Mouse (Mus musculus) embryonic facial prominence, embryonic 10.5 days (tissue): ENCODE measurements around the gene Pde3b. TPM values are rescaled to one million over a fixed set of nuclear protein-coding genes. Genes with fewer than 3 reads are reported as not detected.

Experiments
- DNase-seq: peaks from one replicate; pipeline ENCODE4 v3.0.0-alpha.2; 2017; ENCODE audit warnings: low spot score
- H3K27ac ChIP-seq: fragments of 300-500 bp; sonication (generic); replicated peaks from 2 replicates; pipeline ENCODE4 v1.5.1; 2016; ENCODE audit warnings: mild to moderate bottlenecking
- H3K27me3 ChIP-seq: fragments of 300-500 bp; sonication (generic); replicated peaks from 2 replicates; pipeline ENCODE4 v1.6.1; 2016; ENCODE audit warnings: low read depth, mild to moderate bottlenecking; ENCODE audit not compliant: poor library complexity, severe bottlenecking
- H3K36me3 ChIP-seq: fragments of 300-500 bp; sonication (generic); replicated peaks from 2 replicates; pipeline ENCODE4 v1.6.1; 2016; ENCODE audit warnings: mild to moderate bottlenecking, moderate library complexity
- H3K4me1 ChIP-seq: fragments of 300-500 bp; sonication (generic); 2 replicates; pipeline ENCODE4 v1.6.1; 2016
- H3K4me3 ChIP-seq: fragments of 300-500 bp; sonication (generic); 2 replicates; pipeline ENCODE4 v1.5.1; 2016; ENCODE audit warnings: mild to moderate bottlenecking, moderate library complexity
- H3K9me3 ChIP-seq: fragments of 300-500 bp; sonication (generic); 2 replicates; pipeline ENCODE4 v1.6.1; 2016; ENCODE audit warnings: mild to moderate bottlenecking
- WGBS: fragments of 180-500 bp; shearing (Covaris S2); methylation state at CpG from one replicate; pipeline ENCODE4 v1.1.7; 2016; 5-methylcytosine and 5-hydroxymethylcytosine counted together
- polyA plus RNA-seq: library from polyadenylated mRNA; unstranded; fragments of >200 nt; fragmentation: Nextera tagmentation; extraction: Ambion mirVana; gene quantifications from 2 replicates; pipeline ENCODE4 v1.2.1, GENCODE M21; 2016

Gene Pde3b
- polyA plus RNA-seq, 1 experiment from 2014 or later, result 8.1 TPM

DNA sequence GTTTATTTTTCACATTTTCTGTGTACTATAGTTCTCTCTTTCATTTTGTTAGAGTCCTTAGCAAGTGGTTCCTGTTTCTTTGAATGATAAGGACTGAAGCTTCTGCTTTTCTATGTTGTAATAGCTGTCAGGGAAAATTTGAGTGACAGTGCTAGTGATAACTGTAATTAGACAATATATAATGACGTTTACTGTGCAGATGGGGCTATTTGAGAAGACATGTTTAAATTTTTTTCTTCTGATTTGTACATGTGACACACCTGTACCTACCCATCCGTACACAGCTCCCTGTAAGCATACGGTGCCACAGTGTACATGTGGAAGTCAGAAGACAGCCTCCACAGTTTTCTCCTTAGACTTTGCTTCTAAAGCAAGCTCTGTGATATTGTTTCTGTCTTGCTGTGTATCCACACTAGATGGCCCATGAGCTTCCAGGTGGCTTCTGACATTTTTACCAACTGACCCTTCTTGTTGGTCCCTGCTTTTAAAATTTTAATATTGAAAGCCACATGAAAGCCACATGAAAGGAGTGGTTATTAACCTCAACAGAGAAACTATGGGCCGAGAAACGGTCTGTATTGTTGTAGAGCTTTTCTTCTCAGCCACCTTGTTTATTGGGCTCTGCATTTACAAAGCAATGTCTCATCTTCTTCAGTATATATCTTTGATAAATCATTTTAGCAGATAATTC, 38.4 kb downstream of the Pde3b start:
- WGBS, result 89% methylated on average over 5 of the region's 5 CpGs
- DNase-seq, result no peak
- no peak overlapping the region for H3K4me3 ChIP-seq
- H3K27ac ChIP-seq, result no peak overlapping the region
- H3K27me3 ChIP-seq, result no peaks in the 10 kb centered on the region
- no peaks in the 10 kb centered on the region for H3K9me3 ChIP-seq
- no peaks in the 10 kb centered on the region for H3K4me1 ChIP-seq
- H3K36me3 ChIP-seq, result peaks cover 4% of the 10 kb centered on the region; the same call in 1 of the 2 replicates

DNA sequence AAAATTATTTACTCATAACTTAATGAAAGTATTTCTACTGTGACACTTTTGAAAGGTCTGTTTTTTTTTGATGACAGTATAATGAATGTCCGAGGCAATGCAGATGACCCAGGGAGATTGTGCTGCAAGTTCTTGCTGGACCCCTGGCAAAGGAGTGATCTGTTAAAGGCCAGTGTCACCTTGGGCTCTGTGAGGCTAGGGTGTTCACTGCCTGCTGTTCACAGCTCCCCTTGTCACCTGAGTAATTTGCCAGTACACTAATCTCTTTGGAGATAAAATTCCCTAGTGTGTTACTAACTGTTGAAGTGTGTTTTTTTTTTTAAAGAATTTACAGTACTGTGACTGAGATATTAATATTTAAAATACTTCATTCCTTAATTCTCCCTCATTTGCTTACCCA, 39.8 kb downstream of the Pde3b start:
- Histone ChIP-seq H3K4me3 (no peak overlapping the region), H3K27me3 (no peaks in the 10 kb centered on the region), H3K9me3 (no peaks in the 10 kb centered on the region), H3K36me3 (peaks cover 4% of the 10 kb centered on the region; the same call in 1 of the 2 replicates), H3K27ac (no peak overlapping the region), H3K4me1 (no peaks in the 10 kb centered on the region)
- 84% methylated on average over 1 of the region's 1 CpGs for WGBS
- DNase-seq, result no peak

GRCm38 (mm10) chr7:114456904-114457303, 41.8 kb downstream of the Pde3b start:
- H3K4me1 ChIP-seq, result no peaks in the 10 kb centered on the region
- H3K4me3 ChIP-seq, result no peak overlapping the region
- H3K36me3 ChIP-seq, result peaks cover 4% of the 10 kb centered on the region; the same call in 1 of the 2 replicates
- WGBS, result 87% methylated on average over 4 of the region's 4 CpGs
- no peaks in the 10 kb centered on the region for H3K27me3 ChIP-seq
- H3K9me3 ChIP-seq, result no peaks in the 10 kb centered on the region
- no peak for DNase-seq
- no peak overlapping the region for H3K27ac ChIP-seq

- no peak overlapping the region for H3K27ac ChIP-seq
- H3K4me3 ChIP-seq, result no peak overlapping the region
- WGBS, result 49% methylated on average over 1 of the region's 1 CpGs
- peaks cover 4% of the 10 kb centered on the region; the same call in 1 of the 2 replicates for H3K36me3 ChIP-seq
- H3K4me1 ChIP-seq, result no peaks in the 10 kb centered on the region
- no peaks in the 10 kb centered on the region for H3K9me3 ChIP-seq
- DNase-seq, result no peak
- H3K27me3 ChIP-seq, result no peaks in the 10 kb centered on the region
Observed at GRCm38 (mm10) chr7:114459909-114460308, 44.8 kb downstream of the Pde3b start.

DNA sequence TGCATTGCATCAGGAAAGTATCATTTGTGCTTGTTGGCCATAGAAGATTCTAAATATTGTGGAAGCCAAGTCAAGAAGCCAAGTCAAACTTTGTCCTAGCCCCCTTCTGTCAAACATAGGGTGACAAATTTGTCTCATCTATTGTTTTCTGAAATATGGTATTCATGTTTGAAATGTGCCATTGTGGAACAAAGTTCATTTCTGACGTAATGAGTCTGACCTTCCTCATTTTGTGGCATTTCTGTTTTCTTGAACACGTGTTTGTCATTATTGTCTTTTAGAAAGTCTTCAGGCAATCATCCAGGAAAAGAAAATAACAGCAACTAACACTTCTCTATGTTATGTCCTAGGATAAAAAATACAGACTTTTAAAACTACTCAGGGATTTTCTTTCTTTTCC, 46.6 kb downstream of the Pde3b start:
- Histone ChIP-seq H3K4me3 (no peak overlapping the region), H3K27ac (no peak overlapping the region), H3K27me3 (no peaks in the 10 kb centered on the region), H3K9me3 (no peaks in the 10 kb centered on the region), H3K36me3 (peaks cover 4% of the 10 kb centered on the region; the same call in 1 of the 2 replicates), H3K4me1 (no peaks in the 10 kb centered on the region)
- 51% methylated on average over 2 of the region's 2 CpGs for WGBS
- DNase-seq, result no peak

DNA sequence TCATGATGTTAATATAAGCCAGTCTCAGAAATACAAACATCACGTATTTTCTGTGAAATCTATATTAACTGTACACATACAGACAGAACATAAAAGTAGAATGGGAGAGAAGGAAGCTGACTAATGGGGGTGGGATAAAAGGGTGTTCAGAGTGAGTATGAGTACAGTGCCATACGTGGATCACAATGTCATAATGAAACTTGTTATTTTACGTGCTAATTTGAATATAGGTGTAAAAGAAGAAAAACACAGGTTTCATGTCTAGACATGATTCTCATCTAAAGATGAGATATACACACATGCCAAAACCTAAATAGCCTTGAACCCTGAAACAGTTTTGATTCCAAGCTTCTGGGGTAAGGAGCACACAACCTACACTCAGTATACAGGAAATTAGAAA, 51.3 kb downstream of the Pde3b start:
- H3K27me3 ChIP-seq, result no peaks in the 10 kb centered on the region
- H3K27ac ChIP-seq, result no peak overlapping the region
- no peak for DNase-seq
- H3K4me1 ChIP-seq, result no peaks in the 10 kb centered on the region
- no peak overlapping the region for H3K4me3 ChIP-seq
- H3K9me3 ChIP-seq, result no peaks in the 10 kb centered on the region
- no peaks in the 10 kb centered on the region for H3K36me3 ChIP-seq
- WGBS, result 91% methylated on average over 3 of the region's 3 CpGs

- DNase-seq, result no peak
- WGBS, result 80% methylated on average over 2 of the region's 2 CpGs
- no peaks in the 10 kb centered on the region for H3K9me3 ChIP-seq
Observed at GRCm38 (mm10) chr7:114472471-114472870, 57.4 kb downstream of the Pde3b start.

DNA sequence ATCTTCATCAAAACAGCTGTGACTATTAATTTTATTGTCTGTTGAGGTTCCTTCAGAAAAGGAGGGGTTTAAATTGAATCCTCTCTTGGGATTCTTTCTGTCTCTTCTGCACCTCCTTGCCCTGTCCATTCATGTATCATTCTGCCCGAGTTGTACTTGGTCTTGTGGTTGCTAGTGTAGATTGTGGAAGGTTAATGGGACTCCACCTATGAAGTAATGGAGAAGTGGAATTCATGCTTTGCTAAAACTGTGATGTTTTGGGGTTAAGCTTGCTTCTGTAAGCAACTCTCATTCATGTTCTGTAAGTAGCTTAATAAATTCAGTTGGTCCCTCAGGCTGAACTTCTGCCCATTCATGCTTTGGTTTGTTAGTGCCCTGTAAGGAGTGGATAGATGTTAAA, 59.8 kb downstream of the Pde3b start:
- H3K36me3 ChIP-seq, result no peaks in the 10 kb centered on the region
- WGBS, result 86% methylated on average over 1 of the region's 1 CpGs
- H3K27me3 ChIP-seq, result no peaks in the 10 kb centered on the region
- H3K9me3 ChIP-seq, result no peaks in the 10 kb centered on the region
- no peak overlapping the region for H3K4me3 ChIP-seq
- DNase-seq, result no peak
- H3K27ac ChIP-seq, result no peak overlapping the region
- no peaks in the 10 kb centered on the region for H3K4me1 ChIP-seq

More at GRCm38 (mm10) chr7:114472471-114472870, 57.4 kb downstream of the Pde3b start:
- Histone ChIP-seq H3K36me3 (no peaks in the 10 kb centered on the region), H3K27ac (no peak overlapping the region), H3K4me3 (no peak overlapping the region), H3K27me3 (no peaks in the 10 kb centered on the region), H3K4me1 (no peaks in the 10 kb centered on the region)

DNA sequence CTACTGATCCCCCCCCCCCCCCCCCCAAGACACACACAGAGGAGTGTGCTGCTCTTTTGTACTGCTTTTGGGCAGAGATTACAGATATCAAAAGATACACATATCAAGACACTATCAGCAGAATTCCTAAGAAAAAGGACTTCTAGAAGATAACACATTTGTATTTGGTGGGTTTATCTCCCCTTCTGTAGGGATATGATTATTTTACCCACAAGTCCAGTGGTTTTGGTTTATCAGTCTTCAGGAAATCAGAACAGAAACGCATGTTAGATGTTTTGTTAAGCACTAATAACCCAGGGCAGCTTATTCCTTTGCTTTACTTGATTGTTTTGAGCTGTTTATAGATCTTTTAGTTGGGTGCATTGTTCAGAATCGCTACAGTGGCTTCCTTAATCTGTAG, 62.8 kb downstream of the Pde3b start:
- no peaks in the 10 kb centered on the region for H3K4me1 ChIP-seq
- H3K27ac ChIP-seq, result no peak overlapping the region
- H3K9me3 ChIP-seq, result no peaks in the 10 kb centered on the region
- DNase-seq, result no peak
- no peaks in the 10 kb centered on the region for H3K36me3 ChIP-seq
- H3K27me3 ChIP-seq, result no peaks in the 10 kb centered on the region
- 87% methylated on average over 2 of the region's 2 CpGs for WGBS
- H3K4me3 ChIP-seq, result no peak overlapping the region

DNA sequence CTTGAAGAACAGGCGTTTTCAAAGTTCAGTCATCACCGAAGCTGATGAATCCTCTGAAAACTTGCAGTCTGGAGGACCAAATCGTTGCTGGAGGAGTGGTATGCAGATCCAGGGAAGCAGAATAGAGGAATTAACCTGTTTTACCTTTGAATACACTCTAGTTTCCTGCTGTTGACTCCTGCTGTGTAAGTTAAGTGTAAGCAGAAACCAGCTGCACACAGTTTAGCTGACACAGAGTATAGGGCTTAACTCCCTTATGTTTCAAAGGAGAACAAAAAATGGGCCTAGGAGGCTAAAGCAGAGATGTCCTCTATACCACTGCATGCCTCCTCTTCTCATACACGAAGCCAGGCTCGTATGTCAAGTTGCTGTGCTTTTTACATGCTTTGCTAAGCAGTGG, 63.8 kb downstream of the Pde3b start:
- no peak overlapping the region for H3K4me3 ChIP-seq
- H3K36me3 ChIP-seq, result no peaks in the 10 kb centered on the region
- no peaks in the 10 kb centered on the region for H3K27me3 ChIP-seq
- WGBS, result 36% methylated on average over 5 of the region's 5 CpGs
- H3K27ac ChIP-seq, result no peak overlapping the region
- H3K4me1 ChIP-seq, result no peaks in the 10 kb centered on the region
- no peaks in the 10 kb centered on the region for H3K9me3 ChIP-seq
- DNase-seq, result no peak

DNA sequence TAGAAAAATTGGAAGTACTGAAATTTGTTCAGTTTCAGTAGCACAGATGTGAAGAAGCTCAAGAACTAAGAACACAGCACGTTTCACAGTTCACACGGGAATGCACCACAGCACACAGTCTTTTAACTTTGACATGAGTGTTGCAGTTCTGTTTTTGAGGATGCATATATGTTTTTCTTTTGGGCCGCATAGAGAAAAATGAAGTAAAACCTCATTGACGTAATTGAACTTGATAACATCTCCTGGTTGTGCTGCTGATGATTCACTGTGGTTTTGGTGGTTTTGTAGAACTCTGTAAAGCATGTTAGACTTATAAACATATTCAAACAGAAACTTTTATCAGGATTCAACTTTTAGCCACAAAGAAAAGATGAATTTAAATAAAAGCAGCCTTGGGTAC, 64.7 kb downstream of the Pde3b start:
- WGBS, result 82% methylated on average over 4 of the region's 4 CpGs

GRCm38 (mm10) chr7:114480196-114480989, 65.3 kb downstream of the Pde3b start:
- Histone ChIP-seq H3K9me3 (no peaks in the 10 kb centered on the region), H3K27me3 (no peaks in the 10 kb centered on the region), H3K36me3 (no peaks in the 10 kb centered on the region), H3K4me3 (no peak overlapping the region), H3K4me1 (no peaks in the 10 kb centered on the region), H3K27ac (no peak overlapping the region)
- 84% methylated on average over 6 of the region's 6 CpGs for WGBS
- no peak for DNase-seq

More for the DNA sequence above, 64.7 kb downstream of the Pde3b start:
- no peaks in the 10 kb centered on the region for H3K4me1 ChIP-seq
- H3K36me3 ChIP-seq, result no peaks in the 10 kb centered on the region
- H3K27me3 ChIP-seq, result no peaks in the 10 kb centered on the region
- no peak overlapping the region for H3K27ac ChIP-seq
- no peak overlapping the region for H3K4me3 ChIP-seq
- DNase-seq, result no peak
- H3K9me3 ChIP-seq, result no peaks in the 10 kb centered on the region

GRCm38 (mm10) chr7:114481008-114481407, 65.9 kb downstream of the Pde3b start:
- H3K36me3 ChIP-seq, result no peaks in the 10 kb centered on the region
- no peaks in the 10 kb centered on the region for H3K9me3 ChIP-seq
- WGBS, result 77% methylated on average over 1 of the region's 1 CpGs
- H3K27ac ChIP-seq, result no peak overlapping the region
- H3K4me1 ChIP-seq, result no peaks in the 10 kb centered on the region
- no peaks in the 10 kb centered on the region for H3K27me3 ChIP-seq
- no peak for DNase-seq
- H3K4me3 ChIP-seq, result no peak overlapping the region
